Mouse (Mus musculus): ENCODE results near the gene Prr22. TPM values are rescaled to one million over a fixed set of nuclear protein-coding genes. Genes with fewer than 3 reads are reported as not detected.

The Prr22 gene
- total RNA-seq (2014; rRNA removed) (0.69 and 0.71 TPM in 2 replicates), polyA plus RNA-seq (2015; fragmentation: Nextera tagmentation; extraction: Ambion mirVana) (0.14 and 0.25 TPM in 2 replicates)

DNA sequence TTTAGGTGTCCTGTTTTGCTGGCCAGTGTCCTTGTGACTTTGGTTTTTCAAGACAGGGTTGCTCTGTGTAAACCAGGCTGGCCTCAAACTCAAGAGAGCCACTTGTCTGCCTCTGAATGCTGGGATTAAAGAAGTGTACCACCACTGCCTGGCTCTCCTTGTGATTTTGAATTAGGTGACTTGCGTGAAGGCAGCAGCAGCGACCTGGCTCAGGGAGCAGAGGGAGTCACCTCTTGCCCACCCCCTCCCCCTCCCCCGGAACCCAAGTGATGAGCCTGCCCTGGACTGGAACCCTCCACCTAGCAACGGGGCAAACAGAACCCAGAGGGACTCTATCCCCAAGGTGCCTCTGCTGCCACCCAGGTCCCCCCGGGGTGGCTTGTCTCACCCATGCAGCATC is at the start of gene Prr22:
Gene Prr22, plus strand, starts transcription at position 301 of the 400 bp plus-strand sequence.
- DNase-seq (no peak), ATAC-seq (no peak)
- 89% methylated on average over 5 of the region's 5 CpGs for WGBS
- Histone ChIP-seq H3K4me1 (ENCODE audit: insufficient read depth) (peaks cover 6% of the 10 kb centered on the region; the same call in 1 of the 2 replicates), H3K27ac (ENCODE audit: low read depth, low read length) (no peak within 1 kb of the TSS), H3K9ac (no peak within 1 kb of the TSS), H3K4me2 (ENCODE audit: low read depth) (no peak within 1 kb of the TSS), H3K4me3 (ENCODE audit: low read depth, low read length) (no peak within 1 kb of the TSS), H3K36me3 (ENCODE audit: insufficient read depth) (peaks cover 45% of the 10 kb centered on the region), H3K9me3 (ENCODE audit: low read length) (no peaks in the 10 kb centered on the region), H3K27me3 (ENCODE audit: insufficient read depth, low read length) (no peaks in the 10 kb centered on the region)
- no peak for TF ChIP-seq CTCF (IDR thresholded peaks at IDR 0.05; ENCODE audit: low read depth)

- TF ChIP-seq CTCF (IDR thresholded peaks at IDR 0.05; ENCODE audit: low read depth) = no peak
- Histone ChIP-seq H3K9me3 (ENCODE audit: low read length) (no peaks in the 10 kb centered on the region), H3K27ac (ENCODE audit: low read depth, low read length) (no peak overlapping the region), H3K4me2 (ENCODE audit: low read depth) (no peak overlapping the region), H3K27me3 (ENCODE audit: insufficient read depth, low read length) (no peaks in the 10 kb centered on the region), H3K36me3 (ENCODE audit: insufficient read depth) (peaks cover 27% of the 10 kb centered on the region), H3K4me1 (ENCODE audit: insufficient read depth) (peaks cover 13% of the 10 kb centered on the region; the same call in 1 of the 2 replicates), H3K4me3 (ENCODE audit: low read depth, low read length) (no peak overlapping the region), H3K9ac (no peak overlapping the region)
- DNase-seq (no peak), ATAC-seq (no peak)
- WGBS = 89% methylated on average over 5 of the region's 5 CpGs
These were observed 47.6 kb upstream of the Prr22 start for GRCm38 (mm10) chr17:56722441-56722840.

- Histone ChIP-seq H3K36me3 (ENCODE audit: insufficient read depth) (peaks cover 27% of the 10 kb centered on the region), H3K4me1 (ENCODE audit: insufficient read depth) (peaks cover 7% of the 10 kb centered on the region; the same call in 1 of the 2 replicates), H3K9me3 (ENCODE audit: low read length) (no peaks in the 10 kb centered on the region), H3K4me3 (ENCODE audit: low read depth, low read length) (no peak overlapping the region), H3K27me3 (ENCODE audit: insufficient read depth, low read length) (no peaks in the 10 kb centered on the region), H3K9ac (no peak overlapping the region), H3K4me2 (ENCODE audit: low read depth) (no peak overlapping the region), H3K27ac (ENCODE audit: low read depth, low read length) (no peak overlapping the region)
- DNase-seq (no peak), ATAC-seq (no peak)
- 82% methylated on average over 11 of the region's 11 CpGs for WGBS
- no peak; the same call in 1 of the 2 replicates for TF ChIP-seq CTCF (IDR thresholded peaks at IDR 0.05; ENCODE audit: low read depth)
These were observed 46.5 kb upstream of the Prr22 start for GRCm38 (mm10) chr17:56723419-56724161.

GRCm38 (mm10) chr17:56727029-56727649 is 42.9 kb upstream of the Prr22 start:
- no peak overlapping the region for H3K27ac ChIP-seq (ENCODE audit: low read depth, low read length)
- TF ChIP-seq CTCF (IDR thresholded peaks at IDR 0.05; ENCODE audit: low read depth) = no peak
- H3K9me3 ChIP-seq (ENCODE audit: low read length) = no peaks in the 10 kb centered on the region
- peaks cover 15% of the 10 kb centered on the region for H3K36me3 ChIP-seq (ENCODE audit: insufficient read depth)
- H3K4me1 ChIP-seq (ENCODE audit: insufficient read depth) = no peaks in the 10 kb centered on the region
- DNase-seq = no peak
- H3K4me3 ChIP-seq (ENCODE audit: low read depth, low read length) = no peak overlapping the region
- ATAC-seq = no peak; the same call in 1 of the 2 replicates
- 12% methylated on average over 7 of the region's 7 CpGs for WGBS
- H3K27me3 ChIP-seq (ENCODE audit: insufficient read depth, low read length) = no peaks in the 10 kb centered on the region
- H3K4me2 ChIP-seq (ENCODE audit: low read depth) = no peak overlapping the region
- H3K9ac ChIP-seq = no peak overlapping the region

DNA sequence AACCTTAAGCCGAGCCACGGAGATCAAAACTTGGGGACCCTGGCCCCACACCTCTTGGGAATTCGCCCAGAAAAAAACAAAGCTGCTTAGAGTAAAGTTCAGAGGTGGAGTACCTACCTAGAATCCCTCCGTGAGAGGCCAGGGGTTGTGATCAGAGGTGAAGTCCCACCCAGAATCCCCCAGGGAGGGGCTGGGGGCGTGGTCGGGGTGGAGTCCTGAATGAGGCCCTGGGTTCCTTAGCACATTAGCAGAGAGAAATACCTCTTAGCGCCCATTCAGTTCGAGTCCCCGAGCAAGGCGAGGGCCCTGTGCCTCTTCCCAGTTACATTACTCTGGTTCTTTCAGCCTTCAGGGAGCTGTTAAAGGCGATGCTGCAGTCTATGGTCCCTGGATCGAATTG is 42.4 kb upstream of the Prr22 start:
- Histone ChIP-seq H3K9me3 (ENCODE audit: low read length) (no peaks in the 10 kb centered on the region), H3K4me2 (ENCODE audit: low read depth) (no peak overlapping the region), H3K36me3 (ENCODE audit: insufficient read depth) (peaks cover 10% of the 10 kb centered on the region), H3K9ac (no peak overlapping the region), H3K4me3 (ENCODE audit: low read depth, low read length) (no peak overlapping the region), H3K27ac (ENCODE audit: low read depth, low read length) (no peak overlapping the region), H3K4me1 (ENCODE audit: insufficient read depth) (no peaks in the 10 kb centered on the region), H3K27me3 (ENCODE audit: insufficient read depth, low read length) (no peaks in the 10 kb centered on the region)
- ATAC-seq = no peak
- 18% methylated on average over 12 of the region's 12 CpGs for WGBS
- DNase-seq = no peak
- no peak for TF ChIP-seq CTCF (IDR thresholded peaks at IDR 0.05; ENCODE audit: low read depth)

DNA sequence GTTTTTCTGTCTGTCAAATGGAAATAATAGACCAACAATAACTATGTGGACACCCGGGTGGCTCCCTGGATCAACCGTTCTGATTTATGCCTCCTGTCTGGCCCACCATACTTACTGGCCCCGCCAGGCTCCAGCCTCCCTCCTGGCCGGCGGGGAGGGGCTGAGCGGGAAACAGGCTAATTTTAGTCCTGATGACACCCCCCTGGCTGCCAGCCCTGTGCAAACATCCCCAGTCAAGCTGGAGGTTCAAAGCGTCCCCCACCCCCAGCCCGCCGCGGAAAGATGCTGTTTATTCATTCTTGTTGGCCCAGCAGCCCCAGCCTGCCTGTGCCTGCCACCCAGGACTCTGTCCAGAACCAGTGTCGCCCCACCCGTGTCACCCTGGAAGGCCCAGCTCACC is 41.9 kb upstream of the Prr22 start:
- TF ChIP-seq CTCF (IDR thresholded peaks at IDR 0.05; ENCODE audit: low read depth) = no peak
- peaks cover 5% of the 10 kb centered on the region; the same call in 1 of the 2 replicates for H3K36me3 ChIP-seq (ENCODE audit: insufficient read depth)
- H3K27ac ChIP-seq (ENCODE audit: low read depth, low read length) = no peak overlapping the region
- WGBS = 27% methylated on average over 12 of the region's 12 CpGs
- no peaks in the 10 kb centered on the region for H3K27me3 ChIP-seq (ENCODE audit: insufficient read depth, low read length)
- DNase-seq = no peak
- no peak overlapping the region for H3K9ac ChIP-seq
- no peak overlapping the region for H3K4me3 ChIP-seq (ENCODE audit: low read depth, low read length)
- no peaks in the 10 kb centered on the region for H3K9me3 ChIP-seq (ENCODE audit: low read length)
- no peaks in the 10 kb centered on the region for H3K4me1 ChIP-seq (ENCODE audit: insufficient read depth)
- no peak for ATAC-seq
- H3K4me2 ChIP-seq (ENCODE audit: low read depth) = no peak overlapping the region

DNA sequence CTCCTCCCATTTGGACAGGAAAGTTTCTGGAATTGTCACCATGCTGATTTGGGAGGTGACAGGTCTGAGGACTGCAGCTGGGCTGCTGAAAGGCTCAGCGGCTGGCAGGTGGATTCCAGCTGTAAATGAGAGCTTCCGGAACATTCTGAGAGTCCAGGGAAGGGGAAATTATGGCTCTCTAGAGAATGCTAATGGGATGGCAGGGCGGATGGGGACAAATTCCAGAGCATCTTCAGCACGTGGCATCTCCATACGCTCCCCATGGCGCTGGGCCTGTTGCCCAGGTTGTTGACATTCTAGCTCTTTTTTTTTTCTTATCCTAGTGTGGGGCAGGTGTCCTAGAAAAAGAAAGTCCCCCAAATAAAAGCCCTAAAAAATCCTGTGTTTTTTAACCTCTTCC is 40.9 kb upstream of the Prr22 start:
- no peaks in the 10 kb centered on the region for H3K4me1 ChIP-seq (ENCODE audit: insufficient read depth)
- TF ChIP-seq CTCF (IDR thresholded peaks at IDR 0.05; ENCODE audit: low read depth) = no peak
- no peaks in the 10 kb centered on the region for H3K27me3 ChIP-seq (ENCODE audit: insufficient read depth, low read length)
- H3K9me3 ChIP-seq (ENCODE audit: low read length) = no peaks in the 10 kb centered on the region
- H3K36me3 ChIP-seq (ENCODE audit: insufficient read depth) = no peaks in the 10 kb centered on the region
- H3K4me3 ChIP-seq (ENCODE audit: low read depth, low read length) = no peak overlapping the region
- H3K4me2 ChIP-seq (ENCODE audit: low read depth) = no peak overlapping the region
- DNase-seq (peak; percentile 26), ATAC-seq (no peak)
- H3K9ac ChIP-seq = no peak overlapping the region
- no peak overlapping the region for H3K27ac ChIP-seq (ENCODE audit: low read depth, low read length)
- 26% methylated on average over 6 of the region's 6 CpGs for WGBS
